Mouse (Mus musculus): ENCODE results near the gene Zfhx3.

DNA sequence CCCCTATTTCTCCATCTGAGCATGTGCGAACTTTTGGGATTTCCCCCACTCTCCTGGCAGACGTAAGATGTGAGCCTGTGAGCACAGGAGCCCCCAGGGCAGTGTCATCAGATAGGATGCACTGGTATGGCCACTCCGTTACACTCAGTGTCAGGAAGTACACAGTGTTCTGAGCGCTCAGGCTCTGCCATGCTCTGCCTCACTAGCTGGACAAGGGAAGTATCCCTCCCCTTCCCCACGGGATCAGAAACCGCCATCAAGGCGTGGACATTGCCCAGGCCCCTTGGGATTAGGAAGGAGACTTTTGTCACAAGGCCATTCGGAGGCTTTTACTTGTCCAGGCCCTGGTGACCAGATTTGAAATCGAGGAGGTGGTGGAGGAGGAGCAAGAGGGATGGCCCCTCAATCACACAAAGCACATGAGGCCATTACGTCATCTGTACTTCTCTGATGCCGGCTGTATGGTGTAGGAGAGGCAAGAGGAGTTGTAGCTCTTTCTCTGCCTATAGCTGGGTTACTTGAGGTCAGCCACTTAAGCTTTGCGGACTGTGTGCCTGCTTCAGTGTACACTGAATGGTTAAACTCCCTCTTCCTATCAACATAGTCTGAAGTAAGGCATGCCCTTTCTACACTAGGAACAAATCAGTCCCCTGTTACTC is 912.1 kb downstream of the Zfhx3 start:
- TF ChIP-seq CTCF (IDR thresholded peaks at IDR 0.05; ENCODE audit: low read depth, low read length) = no peak
- no peak for TF ChIP-seq GATA1 (IDR thresholded peaks at IDR 0.05; ENCODE audit: borderline replicate concordance, low read length)
- no peak for TF ChIP-seq POLR2AphosphoS5 (IDR thresholded peaks at IDR 0.05; ENCODE audit: insufficient replicate concordance, low read depth, low read length)
- no peak for TF ChIP-seq TAL1 (conservative IDR thresholded peaks at IDR 0.05; ENCODE audit: low read depth, low read length)
- TF ChIP-seq GATA2 (IDR thresholded peaks at IDR 0.05; ENCODE audit: borderline replicate concordance, low read depth, low read length) = no peak
